Mouse (Mus musculus): ENCODE measurements at regions not wholly inside any gene's neighbourhood (a gene's known extent, or its start where the extent isn't known, plus 50 kb on each side); places are given as distances from the start of the nearest gene placed in this dataset.

DNA sequence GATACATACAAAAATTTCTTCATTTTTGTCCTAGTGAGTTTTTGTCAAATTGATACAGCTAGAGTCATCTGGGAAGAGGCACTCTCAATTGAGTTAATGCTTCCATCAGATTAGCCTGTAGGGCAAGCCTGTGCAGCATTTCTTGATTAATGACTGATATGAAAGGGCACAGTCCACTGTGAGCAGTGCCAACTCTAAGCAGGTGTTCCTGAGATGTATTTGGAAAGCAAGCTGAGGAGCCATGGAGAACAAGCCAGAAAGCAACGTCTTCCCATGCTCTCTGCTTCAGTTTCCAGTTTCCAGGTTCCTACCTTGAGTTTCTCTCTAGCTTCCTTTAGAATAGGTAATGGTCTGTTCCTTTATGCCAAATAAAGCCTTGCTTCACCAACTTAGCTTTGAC is 125.5 kb upstream of the 1700064H15Rik start:
- TF ChIP-seq CTCF (IDR thresholded peaks at IDR 0.05; ENCODE audit: low read depth, low read length): no peak
- no peak for TF ChIP-seq POLR2AphosphoS5 (IDR thresholded peaks at IDR 0.05; ENCODE audit: insufficient replicate concordance, low read depth, low read length)
- no peak for TF ChIP-seq TAL1 (conservative IDR thresholded peaks at IDR 0.05; ENCODE audit: low read depth, low read length)
- TF ChIP-seq GATA1 (IDR thresholded peaks at IDR 0.05; ENCODE audit: borderline replicate concordance, low read length): no peak
- TF ChIP-seq GATA2 (IDR thresholded peaks at IDR 0.05; ENCODE audit: borderline replicate concordance, low read depth, low read length): no peak

Data from G1E (cell line).